Mouse (Mus musculus) heart, adult 2 months (tissue): ENCODE measurements around the gene Ints5. TPM values are rescaled to one million over a fixed set of nuclear protein-coding genes. Genes with fewer than 3 reads are reported as not detected.

Experiments
- DNase-seq, 2 experiments: peaks; one replicate each; pipeline ENCODE4 v3.0.0; 2021
- H3K27ac ChIP-seq: fragments of 200-600 bp; 2 replicates; pipeline ENCODE4 v1.8.1; 2022
- H3K27me3 ChIP-seq: fragments of 200-500 bp; 2 replicates; pipeline ENCODE4 v1.6.1; 2012; ENCODE audit warnings: mild to moderate bottlenecking, low read length, inconsistent platforms, mixed read lengths; ENCODE audit not compliant: control insufficient read depth, insufficient read depth
- H3K36me3 ChIP-seq: fragments of 200-500 bp; 2 replicates; pipeline ENCODE4 v1.6.1; 2012; ENCODE audit warnings: low read length, inconsistent platforms; ENCODE audit not compliant: control insufficient read depth, insufficient read depth
- H3K4me1 ChIP-seq: fragments of 200-500 bp; 2 replicates; pipeline ENCODE4 v1.6.1; 2011; ENCODE audit warnings: low read length; ENCODE audit not compliant: control insufficient read depth, insufficient read depth
- H3K4me3 ChIP-seq: fragments of 200-600 bp; 2 replicates; pipeline ENCODE4 v1.8.1; 2022
- H3K79me2 ChIP-seq: fragments of 200-500 bp; replicated peaks from 2 replicates; pipeline ENCODE4 v1.6.1; 2012; ENCODE audit warnings: mild to moderate bottlenecking, inconsistent platforms, low read length, moderate library complexity, mixed read lengths; ENCODE audit not compliant: control insufficient read depth, insufficient read depth
- H3K9ac ChIP-seq: fragments of 200-500 bp; 2 replicates; pipeline ENCODE4 v1.6.1; 2012; ENCODE audit warnings: low read depth, mild to moderate bottlenecking, control low read depth, inconsistent platforms, low read length, mixed read lengths
- CTCF ChIP-seq: fragments of 200-600 bp; IDR thresholded peaks from 2 replicates; pipeline ENCODE4 v1.8.1; 2022; ENCODE audit warnings: antibody characterized with exemption, mild to moderate bottlenecking, moderate library complexity
- EP300 ChIP-seq: fragments of 200-500 bp; IDR thresholded peaks from 2 replicates; pipeline ENCODE4 v1.6.1; 2011; ENCODE audit warnings: low read depth, low read length, control low read depth; ENCODE audit not compliant: insufficient read depth
- POLR2A ChIP-seq: fragments of 200-500 bp; IDR thresholded peaks from 2 replicates; pipeline ENCODE4 v1.6.1; 2011; ENCODE audit warnings: mild to moderate bottlenecking, low read depth, low read length, control low read depth; ENCODE audit not compliant: insufficient read depth
- WGBS: fragments of 180-500 bp; shearing (Covaris S2); methylation state at CpG from one replicate; pipeline ENCODE4 v1.1.7; 2018; 5-methylcytosine and 5-hydroxymethylcytosine counted together
- intact Hi-C: fragments of 180-260 bp; cut with DNase I; formaldehyde crosslinking; loops from one replicate; pipeline ENCODE4 v1.15.1; 2025
- polyA plus RNA-seq: library from polyadenylated mRNA; depleted of rRNA; stranded (reverse); fragments of >200 nt; gene quantifications from 2 replicates; pipeline ENCODE4 v1.2.3, GENCODE M21; 2012
- total RNA-seq, 2 experiments: library from RNA; stranded (reverse); gene quantifications; 2 replicates each; pipeline ENCODE4 v1.2.3; 2021

Ints5 gene
- total and polyA plus RNA-seq, 3 experiments = 10.6 to 12.6 (median 10.8) TPM

DNA sequence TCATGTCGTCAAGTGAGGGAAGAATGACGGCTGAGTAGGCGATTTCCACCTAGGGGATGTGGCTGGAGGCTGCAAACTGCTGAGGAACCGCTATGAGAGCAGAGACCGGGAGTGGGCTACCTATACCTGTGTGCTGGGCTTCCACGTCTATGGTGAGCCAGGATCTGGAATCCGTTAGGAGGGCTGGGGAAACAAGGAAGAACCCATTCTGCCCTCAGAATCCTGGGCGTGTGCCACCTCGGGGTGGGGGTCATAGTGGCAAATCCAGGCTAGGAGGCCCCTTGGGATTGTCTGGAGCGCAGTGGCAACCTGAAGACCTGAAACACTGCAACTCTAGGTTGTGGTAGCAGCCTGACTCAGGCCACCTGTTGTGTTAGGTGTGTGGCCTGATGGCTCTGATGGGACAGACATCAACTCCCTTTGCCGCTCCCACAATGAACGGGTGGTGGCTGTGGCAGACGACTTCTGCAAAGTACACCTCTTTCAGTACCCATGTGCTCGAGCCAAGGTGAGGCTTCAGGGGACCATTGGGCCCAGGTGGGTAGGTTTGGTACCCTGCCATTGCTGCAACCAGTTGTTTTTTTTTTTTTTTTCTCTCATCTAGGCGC lies 47.8 kb downstream of the Ints5 start:
- WGBS = 86% methylated on average over 15 of the region's 15 CpGs
- Histone ChIP-seq H3K4me1 (peaks cover 6% of the 10 kb centered on the region), H3K27ac (no peak overlapping the region), H3K9ac (no peak overlapping the region), H3K27me3 (no peaks in the 10 kb centered on the region), H3K79me2 (0 out of 2 replicates have a peak, but pooled peaks cover 2% of the 10 kb centered on the region), H3K36me3 (peaks cover 11% of the 10 kb centered on the region), H3K4me3 (no peak overlapping the region)
- no peak for TF ChIP-seq POLR2A
- TF ChIP-seq CTCF = no peak
- no peak for TF ChIP-seq EP300
- no peak for DNase-seq
- intact Hi-C loops = loop anchor here (1.0 kb wide), 2 partner anchors 11 to 13 kb away; partner anchors contain the start of genes Eml3, Rom1 and Tut1

GRCm38 (mm10) chr19:8941136-8941514 lies 48.3 kb downstream of the Ints5 start:
- 0 out of 2 replicates have a peak, but pooled peaks cover 2% of the 10 kb centered on the region for H3K79me2 ChIP-seq
- WGBS = 49% methylated on average over 10 of the region's 10 CpGs
- no peaks in the 10 kb centered on the region for H3K27me3 ChIP-seq
- H3K4me3 ChIP-seq = peak overlapping the region; percentile 97
- peak overlapping the region; percentile 27 for H3K9ac ChIP-seq
- DNase-seq = no peak
- H3K4me1 ChIP-seq = peaks cover 6% of the 10 kb centered on the region
- peak overlapping the region; percentile 92 for H3K27ac ChIP-seq
- TF ChIP-seq POLR2A (no peak), CTCF (no peak), EP300 (no peak)
- peaks cover 11% of the 10 kb centered on the region for H3K36me3 ChIP-seq
- intact Hi-C loops = loop anchor here (1.0 kb wide), 2 partner anchors 12 kb away; partner anchors contain the start of genes Eml3, Rom1 and Tut1

DNA sequence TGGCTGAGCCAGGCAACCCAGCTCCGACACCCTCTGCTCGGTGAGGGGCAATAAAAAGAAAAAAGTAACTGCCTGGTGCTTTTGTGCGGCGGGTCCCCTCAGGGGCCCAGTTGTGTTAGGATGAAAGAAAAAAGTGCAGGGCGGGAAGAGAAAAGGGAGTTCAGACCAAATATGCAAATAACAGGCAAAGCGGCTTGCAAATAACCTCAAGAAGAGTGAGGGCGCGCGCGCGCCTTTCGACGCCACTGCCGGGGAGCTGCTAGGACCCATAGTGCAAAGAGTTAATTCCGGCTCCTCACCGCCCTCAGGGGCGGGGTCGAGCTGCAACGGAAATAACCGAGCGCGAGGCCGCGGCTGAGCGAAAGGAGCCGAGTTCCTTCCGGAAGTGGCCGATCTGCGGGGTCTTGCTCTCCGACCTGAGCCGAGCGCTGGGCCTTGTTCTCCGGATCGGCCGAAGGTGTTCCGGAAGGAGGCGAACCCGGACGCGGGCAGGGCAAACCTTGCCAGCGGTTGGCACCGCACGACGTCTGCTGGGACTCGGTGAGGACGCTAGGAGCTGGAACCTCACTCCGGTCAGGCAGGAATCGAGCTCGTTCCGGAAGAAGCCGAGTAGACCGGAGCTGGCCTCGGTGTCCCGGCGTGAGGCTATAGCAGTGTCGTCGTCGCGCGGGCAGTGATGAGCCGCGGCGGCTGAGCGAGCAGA lies 48.9 kb downstream of the Ints5 start, which contains the start of gene Mta2:
Gene Mta2, plus strand, starts transcription at position 361 of the 703 bp plus-strand sequence.
- H3K79me2 ChIP-seq = 0 out of 2 replicates have a peak, but pooled peaks cover 2% of the 10 kb centered on the region
- no peaks in the 10 kb centered on the region for H3K27me3 ChIP-seq
- TF ChIP-seq POLR2A = peak; percentile 82
- TF ChIP-seq CTCF = no peak
- H3K27ac ChIP-seq = peak within 1 kb of the TSS; percentile 92
- peaks cover 6% of the 10 kb centered on the region for H3K4me1 ChIP-seq
- peaks cover 11% of the 10 kb centered on the region for H3K36me3 ChIP-seq
- WGBS = under 1% methylated on average over 64 of the region's 64 CpGs
- peak within 1 kb of the TSS; percentile 97 for H3K4me3 ChIP-seq
- DNase-seq = peak; percentile 96
- intact Hi-C loops = loop anchor here (1.0 kb wide), 2 partner anchors 12 kb away; partner anchors contain the start of genes Eml3, Rom1 and Tut1
- peak within 1 kb of the TSS; percentile 90 for H3K9ac ChIP-seq

DNA sequence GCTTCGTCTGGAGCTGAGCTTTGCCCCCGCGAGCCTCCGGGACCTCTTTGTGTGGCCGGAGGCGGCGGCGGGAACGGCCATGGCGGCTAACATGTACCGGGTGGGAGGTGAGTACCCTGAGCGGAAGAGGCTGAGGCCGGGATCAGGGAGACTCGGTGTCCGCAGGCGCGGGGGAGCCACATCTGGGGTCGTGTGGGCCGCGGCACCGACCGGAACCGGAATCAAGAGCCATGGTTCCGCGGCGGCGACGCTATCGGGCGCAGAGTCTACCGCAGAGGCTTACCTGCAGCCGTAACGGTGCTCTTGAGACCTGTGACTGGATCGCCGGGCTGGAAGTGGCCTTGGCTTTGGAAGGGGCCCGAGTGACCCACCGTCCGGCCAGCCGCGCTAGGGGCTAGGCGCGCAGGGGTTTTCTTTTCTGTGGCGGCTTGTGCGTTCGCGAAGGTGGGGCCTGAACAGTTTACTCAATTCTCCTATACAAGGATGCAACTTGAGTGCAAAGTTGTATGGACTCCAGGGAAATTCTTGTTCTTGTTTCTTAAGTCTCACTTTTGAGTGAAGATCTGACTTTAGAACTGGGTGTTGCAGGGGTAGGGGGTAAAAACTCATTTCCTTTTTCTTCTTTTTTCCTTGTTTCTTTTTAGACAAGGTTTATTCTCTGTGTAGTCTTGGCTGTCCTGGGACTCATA lies 49.6 kb downstream of the Ints5 start:
- H3K27ac ChIP-seq = peak overlapping the region; percentile 92
- under 1% methylated on average over 46 of the region's 46 CpGs for WGBS
- TF ChIP-seq POLR2A = no peak
- TF ChIP-seq EP300 = 0 out of 2 replicates have a peak, but pooled peaks have one; percentile 11
- no peak for TF ChIP-seq CTCF
- intact Hi-C loops = no loop called here
- H3K9ac ChIP-seq = peak overlapping the region; percentile 90
- 0 out of 2 replicates have a peak, but pooled peaks cover 2% of the 10 kb centered on the region for H3K79me2 ChIP-seq
- peaks cover 11% of the 10 kb centered on the region for H3K36me3 ChIP-seq
- no peak for DNase-seq
- H3K4me3 ChIP-seq = peak overlapping the region; percentile 97
- H3K4me1 ChIP-seq = peaks cover 6% of the 10 kb centered on the region
- no peaks in the 10 kb centered on the region for H3K27me3 ChIP-seq

DNA sequence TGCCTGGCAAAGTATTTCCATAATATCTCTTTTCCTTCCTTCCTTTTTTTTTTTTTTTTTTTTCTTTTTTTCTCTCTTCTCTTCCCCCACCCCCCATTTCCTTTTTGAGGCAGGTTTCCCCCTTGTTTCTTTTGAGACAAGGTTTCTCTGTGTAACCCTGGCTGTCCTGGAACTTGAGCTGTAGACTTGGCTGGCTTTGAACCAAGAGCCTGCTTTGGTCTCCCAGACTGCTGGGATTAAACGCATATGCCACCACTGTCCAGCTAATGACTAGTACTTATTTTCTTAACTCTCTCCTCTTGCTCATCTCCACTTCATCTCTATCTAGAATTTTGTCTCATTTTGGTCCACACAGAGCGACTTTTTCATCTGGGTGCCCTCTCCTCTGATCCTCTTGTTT lies 50.2 kb downstream of the Ints5 start:
- H3K36me3 ChIP-seq = peaks cover 11% of the 10 kb centered on the region
- WGBS = 45% methylated on average over 2 of the region's 2 CpGs
- H3K9ac ChIP-seq = no peak overlapping the region
- intact Hi-C loops = no loop called here
- no peak for DNase-seq
- peak overlapping the region; percentile 97 for H3K4me3 ChIP-seq
- no peaks in the 10 kb centered on the region for H3K27me3 ChIP-seq
- 0 out of 2 replicates have a peak, but pooled peaks cover 2% of the 10 kb centered on the region for H3K79me2 ChIP-seq
- H3K27ac ChIP-seq = no peak overlapping the region; the same call in 1 of the 2 replicates
- TF ChIP-seq EP300 (no peak), POLR2A (no peak), CTCF (no peak)
- H3K4me1 ChIP-seq = peaks cover 6% of the 10 kb centered on the region
